Mouse (Mus musculus): Measurements from ENCODE around the gene Il4.
A peak's percentile ranks its signal among the peaks of the same experiment; 100 is the strongest.

Gene Il4

DNA sequence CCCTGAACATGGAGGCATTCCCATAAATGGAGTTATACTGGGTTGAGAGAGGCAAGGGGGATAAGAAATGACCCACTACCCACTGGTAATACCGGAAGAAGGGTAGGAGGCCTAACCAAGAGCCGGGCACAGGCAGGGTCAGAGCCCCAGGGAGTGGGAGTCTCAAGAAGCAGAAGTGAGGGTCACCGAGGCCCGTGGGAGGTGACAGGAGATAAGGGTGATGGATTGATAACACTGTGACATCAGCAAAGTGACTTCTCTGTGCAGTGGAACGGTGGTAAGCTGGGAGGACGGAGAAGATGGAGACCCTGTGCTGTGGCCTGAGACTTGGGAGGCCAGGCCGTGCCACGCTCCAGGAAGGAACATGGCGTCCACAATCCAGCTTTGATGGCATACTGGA is 5.1 kb upstream of the Il4 start:
- DNase-seq: no peak

DNA sequence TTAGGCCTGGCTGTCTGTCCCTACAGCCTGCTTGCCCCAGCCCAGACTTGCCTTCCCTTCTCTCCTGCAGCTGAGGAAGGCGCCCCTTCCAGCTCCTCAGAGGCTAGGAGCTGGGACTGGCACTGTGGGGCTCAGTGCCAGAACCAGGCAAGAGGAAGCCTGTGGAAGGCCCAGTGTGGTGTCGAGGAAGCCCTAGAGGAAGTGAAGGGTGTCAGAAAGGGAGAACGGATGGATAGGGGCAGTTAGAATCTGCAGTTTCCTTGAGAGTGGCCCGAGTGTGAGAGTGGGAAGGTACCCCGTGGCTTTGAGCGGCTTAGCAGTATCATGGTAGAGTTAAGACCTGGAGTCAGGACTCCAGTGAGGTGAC is 4.0 kb upstream of the Il4 start:
- no peak for DNase-seq

DNA sequence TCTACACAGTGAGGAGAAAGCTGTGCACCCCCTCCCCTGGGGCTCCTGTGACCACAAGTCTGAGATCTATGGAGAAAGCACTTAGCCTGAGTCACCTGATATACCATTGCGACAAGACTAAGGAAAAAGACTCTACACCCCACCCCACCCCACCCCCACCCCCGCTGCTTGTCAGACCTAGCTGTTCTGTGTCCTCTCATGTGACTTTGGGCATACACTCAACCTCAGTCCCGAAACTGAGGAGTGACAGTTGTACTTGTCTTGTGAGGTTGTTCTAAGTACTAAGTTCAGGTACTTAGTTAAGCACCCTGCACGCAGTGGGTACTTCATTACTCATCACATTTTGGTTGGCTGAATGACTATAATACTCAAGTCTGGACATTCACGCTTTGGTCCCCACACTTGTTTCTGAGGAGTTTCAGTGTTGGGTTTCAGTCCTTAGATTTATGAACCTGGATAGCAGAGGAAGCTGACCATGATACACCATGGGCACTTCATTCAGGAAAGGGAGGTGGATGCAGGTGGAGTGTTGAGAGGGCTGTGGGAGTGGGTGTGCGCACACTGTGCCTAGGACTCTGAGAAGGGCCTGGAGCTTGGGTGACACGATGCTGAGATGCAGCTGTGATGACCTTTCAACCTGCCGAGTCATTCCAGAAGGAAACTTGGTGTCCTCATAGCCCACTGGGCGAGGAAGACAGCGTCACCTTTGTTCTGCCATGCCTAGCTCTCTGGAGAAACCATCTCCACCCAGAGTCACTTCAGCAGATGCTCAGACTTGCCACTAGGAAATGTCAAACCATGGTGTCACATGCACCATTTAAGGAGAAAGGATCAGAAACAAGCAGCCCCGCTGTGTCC is 3.3 kb upstream of the Il4 start:
- no peak for DNase-seq

DNA sequence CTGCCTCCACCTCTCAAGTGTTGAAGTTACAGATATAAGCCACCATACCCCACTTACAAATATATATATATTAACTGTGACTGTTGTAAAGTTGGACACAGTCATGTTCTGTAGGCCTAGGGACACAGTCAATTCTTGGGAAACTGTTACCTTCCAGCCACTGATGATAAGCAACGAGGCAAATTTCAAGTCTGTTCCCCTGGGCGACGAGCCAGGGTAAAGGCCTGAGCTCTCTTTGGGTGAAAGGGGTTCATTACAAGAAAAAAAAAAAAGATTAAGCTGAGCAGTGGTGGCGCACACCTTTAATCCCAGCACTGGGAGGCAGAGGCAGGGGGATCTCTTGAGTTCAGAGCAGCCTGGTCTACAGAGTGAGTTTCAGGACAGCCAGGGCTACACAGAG is 1.6 kb upstream of the Il4 start:
- DNase-seq: no peak

DNA sequence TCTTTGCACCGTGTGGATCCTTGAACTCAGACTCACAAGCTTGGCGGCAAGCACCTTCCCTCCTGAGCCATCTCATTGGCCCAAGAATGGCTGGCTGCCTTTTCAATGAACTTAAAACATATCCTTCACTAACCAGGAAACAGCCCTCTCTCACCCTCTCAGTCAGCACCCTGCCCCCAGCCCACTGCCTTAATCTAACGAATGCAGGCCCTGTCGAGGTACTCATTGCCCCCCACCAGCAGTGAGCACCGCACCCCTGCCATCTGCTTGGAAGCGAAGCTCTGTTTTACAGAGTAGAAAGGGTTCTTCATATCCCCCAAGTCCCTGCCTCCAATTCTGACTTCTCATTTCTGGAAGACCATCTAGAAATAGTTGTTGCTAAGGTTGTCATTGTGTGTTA is 959 bp upstream of the Il4 start:
- DNase-seq: no peak

DNA sequence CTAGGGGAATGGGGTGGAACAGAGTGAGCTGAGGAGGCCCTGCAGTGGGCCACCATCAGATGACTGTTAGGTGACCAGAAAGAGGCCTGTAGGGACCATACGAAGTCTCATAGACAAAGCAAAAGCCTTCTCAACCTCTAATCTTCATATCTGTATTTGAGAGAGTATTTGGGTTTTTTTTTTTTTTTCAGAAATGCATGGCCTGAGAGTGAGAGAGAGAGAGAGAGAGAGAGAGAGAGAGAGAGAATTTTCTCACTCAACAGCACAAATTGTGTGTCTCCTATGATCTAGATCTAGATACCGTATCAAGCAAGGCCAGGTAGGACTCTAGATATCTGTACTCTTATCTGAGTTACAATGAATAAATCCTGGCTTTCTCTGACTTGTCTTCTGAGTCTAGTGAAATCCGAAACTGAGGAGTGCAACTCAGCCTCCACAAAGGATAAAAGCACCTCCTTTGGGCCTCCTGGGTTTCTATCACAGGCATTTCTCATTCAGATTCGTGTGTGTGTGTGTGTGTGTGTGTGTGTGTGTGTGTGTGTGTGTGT is 833 bp downstream of the Il4 start:
- no peak for DNase-seq

DNA sequence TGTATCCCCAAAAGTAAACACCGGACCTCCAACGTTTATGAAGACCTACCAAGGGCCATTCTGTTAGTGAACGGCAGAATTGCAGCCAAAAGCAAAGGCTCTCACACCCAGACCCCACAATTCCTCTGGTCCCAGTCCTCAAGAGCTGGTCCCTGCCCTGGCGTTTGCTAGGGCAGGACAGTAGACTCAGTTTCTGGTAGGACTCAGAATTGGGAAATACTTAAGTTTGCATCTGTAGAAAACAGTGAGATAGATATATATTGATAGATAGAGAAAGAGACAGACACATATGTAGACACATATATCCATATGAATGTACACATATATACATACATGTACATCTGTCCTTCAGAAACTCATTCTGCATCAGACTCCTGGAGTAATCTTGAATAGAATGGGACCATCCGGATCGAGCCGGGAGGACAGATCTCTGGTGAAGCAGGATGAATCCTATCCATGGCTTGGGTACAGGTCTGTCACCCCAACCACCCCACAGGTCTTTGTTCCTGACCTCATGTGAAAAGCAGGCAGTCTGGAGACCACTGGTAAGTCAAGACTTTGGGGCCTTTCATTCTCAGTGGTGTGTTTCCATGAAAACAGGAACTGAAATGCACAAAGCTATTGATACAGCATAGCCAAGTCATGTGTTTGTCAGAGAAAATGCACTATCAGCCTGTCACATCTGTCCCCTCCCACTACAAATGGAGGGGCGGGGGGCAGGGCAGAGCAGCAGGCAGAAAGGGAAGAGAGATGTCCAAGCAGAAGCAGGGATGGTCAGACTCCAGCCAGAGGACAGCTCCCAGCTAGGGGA is 1.5 kb downstream of the Il4 start:
- no peak for DNase-seq

DNA sequence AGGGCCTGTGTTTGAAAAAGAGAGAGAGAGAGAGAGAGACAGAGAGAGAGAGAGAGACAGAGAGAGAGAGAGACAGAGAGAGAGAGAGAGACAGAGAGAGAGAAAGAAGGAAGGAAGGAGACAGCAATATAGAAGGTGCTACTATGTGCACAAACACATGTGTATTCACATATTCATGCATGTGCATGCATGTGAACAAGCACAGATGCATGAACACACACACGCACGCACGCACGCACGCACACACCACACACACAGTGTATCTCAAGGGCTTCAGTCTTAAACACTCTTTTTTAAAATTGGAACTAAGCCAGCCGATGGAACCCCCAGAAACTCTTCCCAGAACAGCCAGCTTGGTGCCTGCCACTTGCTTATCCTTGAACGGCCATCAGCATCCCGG is 2.9 kb downstream of the Il4 start:
- DNase-seq: no peak

DNA sequence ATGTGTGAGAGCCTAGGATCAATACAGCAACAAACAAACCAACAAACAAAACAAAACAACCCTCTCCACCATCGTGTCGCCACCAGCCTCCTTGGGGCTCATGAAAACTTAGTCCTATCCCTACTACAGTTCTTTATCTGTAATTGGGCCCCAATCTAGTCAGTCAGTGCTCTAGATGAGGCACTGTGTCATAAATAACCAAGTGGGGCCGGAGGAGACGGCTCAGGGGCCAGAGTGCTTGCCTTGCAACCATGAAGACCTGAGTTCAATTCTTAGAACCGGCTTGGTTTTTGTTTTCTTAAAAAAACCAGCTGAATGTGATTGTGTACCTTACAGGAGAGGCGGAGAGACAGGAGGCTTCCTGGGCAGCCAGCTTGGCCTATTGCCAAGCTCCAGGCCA is 3.3 kb downstream of the Il4 start:
- DNase-seq: no peak

DNA sequence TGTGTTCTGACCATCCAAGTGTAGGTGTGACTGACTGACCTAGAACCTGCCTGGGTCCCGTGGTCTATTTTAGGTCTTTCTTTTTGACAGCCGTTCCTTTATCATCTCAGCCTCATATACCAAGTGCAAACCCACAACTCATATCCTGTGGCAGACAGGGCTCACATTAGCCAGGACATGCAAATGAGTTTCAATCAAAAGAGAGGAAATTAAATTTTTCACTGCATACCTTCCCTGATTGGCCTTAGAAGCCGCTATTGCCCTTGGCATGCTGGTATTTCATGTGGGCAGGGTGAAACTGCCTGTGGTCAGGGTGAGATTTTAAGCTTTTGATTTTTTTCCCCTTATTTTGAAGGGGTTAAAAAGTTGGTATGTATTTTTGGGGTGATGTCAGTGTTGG is 8.8 kb downstream of the Il4 start:
- DNase-seq: no peak

DNA sequence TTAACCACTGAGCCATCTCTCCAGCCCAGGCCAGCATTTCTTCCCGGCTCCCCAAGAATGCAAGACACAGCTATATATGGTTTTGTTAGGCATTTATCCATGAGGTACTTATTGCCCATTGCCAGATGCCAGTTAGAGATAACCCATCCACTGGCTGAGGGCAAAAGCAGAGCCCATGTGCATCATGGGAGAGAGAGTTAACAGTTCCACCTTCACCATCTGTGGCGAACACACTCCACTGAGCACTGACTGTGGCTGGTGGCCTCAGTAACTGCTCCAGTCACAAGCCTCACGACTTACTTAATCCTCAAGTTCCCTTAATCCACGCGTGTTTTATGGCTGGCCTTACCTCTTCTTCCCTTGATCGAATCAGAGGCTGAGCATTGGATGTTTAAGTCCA is 9.2 kb downstream of the Il4 start:
- no peak for DNase-seq

DNA sequence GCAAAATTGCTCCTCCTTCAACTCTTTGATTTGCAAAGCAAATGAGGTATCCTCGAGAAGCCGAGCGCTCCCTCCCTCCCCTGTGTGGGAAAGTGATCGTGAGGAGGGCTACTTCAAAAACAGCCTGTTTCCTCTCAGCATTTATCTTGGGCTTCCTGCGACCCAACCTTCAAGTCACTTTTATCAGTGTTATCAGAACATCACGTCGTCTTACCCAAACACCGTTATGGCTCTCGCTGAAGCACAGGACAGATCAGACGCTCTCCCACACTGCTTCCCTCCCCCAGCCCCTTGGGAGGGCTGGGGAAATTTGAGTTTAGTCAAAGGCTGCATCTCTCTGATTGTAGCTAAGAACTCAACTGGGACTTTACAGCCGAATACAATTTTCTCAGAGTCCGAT is 12.9 kb downstream of the Il4 start:
- no peak for DNase-seq

DNA sequence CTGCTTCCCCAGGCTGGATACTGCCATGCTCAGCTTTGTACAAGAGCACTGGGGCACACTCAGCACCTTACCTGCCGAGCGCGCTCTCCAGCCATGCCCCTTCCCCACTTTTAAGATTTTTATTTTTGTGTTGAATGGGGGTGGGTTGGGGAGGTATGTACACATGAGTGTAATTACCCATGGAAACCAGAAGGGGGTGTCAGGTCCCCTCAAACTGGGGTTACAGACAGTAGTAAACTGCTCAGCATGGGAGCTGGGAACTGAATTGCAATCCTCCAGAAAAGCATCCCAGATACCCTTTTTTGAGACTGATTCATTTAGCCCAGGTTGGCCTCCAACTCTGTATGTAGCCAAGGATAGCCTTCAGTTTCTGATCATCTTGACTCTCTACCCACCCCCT is 13.5 kb downstream of the Il4 start:
- DNase-seq: no peak

DNA sequence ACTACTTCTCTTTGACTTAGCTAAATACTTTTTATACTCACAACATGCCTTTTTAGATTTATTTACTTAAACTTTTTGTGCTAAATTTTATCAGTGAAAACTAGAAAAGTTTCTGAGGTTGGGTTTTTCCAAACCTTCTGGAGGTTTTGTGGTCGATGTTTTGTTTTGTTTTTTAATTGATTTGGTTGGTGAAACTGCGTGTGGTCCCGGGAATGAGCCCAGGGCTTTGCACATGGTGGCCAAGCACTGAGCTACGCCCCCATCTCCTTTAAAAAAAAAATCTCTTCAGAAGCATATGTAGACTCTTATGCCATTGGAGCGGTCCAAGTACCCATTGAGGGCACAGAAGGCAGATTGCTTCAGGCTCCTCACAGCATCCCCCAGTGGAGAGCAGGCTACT is 27.4 kb downstream of the Il4 start:
- no peak for DNase-seq

DNA sequence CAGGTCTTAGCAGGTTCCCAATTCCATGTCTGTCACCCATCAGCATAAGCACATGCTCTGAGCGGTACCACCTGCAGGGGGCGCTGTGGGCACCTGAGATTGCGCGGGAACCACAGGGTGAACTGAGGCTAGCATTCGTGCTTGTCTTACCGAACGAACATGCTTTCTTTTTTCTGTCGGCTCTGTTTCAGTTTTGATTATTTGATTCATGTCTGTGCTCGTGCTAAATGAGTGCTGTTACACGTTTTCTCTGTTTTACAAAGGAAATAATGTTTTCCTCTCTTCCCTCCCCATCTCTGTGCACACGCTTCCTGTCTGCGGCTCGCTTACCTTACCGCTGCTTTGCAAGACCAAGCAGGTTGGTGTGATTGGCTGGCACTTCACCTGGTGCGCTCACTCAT is 28.1 kb downstream of the Il4 start:
- peak; percentile 67 for DNase-seq

DNA sequence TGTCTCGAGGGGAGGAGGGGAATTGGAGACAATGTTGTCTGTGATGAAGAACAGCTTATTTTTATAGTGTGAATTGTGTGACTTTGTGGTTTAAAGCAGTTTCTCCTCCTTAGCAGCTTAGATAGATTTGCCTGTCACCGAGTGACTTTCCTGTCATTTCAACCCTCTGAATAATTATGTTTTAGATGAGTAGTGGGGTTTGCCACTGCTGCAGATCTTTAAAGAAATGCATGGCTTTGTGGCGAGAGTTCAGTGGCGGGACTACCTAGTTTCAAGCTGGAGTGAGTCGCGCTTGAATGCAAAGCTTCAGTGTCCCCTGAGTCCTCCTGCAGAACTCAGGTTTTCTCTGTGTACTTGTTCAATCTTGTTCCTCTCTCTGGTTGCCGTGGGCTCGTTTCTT is 30.2 kb downstream of the Il4 start:
- no peak for DNase-seq

DNA sequence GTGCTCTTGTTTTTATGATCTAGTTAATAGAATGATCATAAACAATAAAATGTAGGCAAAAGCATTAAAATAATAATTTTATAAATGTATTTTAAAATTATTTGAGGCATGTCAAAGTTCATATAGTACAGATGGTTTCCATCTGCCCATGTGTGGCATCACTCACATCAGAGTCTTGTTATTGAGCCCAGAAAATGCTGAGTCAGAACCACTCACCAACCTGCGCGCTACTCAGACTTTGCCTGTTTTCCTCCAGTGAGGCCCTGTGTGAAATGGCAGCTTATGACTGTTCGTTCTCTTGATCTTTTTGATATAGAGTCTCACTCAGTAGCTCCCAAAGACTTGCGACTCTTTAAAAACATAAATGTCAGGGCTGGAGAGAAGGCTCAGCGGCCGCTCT is 33.0 kb downstream of the Il4 start:
- DNase-seq: no peak

DNA sequence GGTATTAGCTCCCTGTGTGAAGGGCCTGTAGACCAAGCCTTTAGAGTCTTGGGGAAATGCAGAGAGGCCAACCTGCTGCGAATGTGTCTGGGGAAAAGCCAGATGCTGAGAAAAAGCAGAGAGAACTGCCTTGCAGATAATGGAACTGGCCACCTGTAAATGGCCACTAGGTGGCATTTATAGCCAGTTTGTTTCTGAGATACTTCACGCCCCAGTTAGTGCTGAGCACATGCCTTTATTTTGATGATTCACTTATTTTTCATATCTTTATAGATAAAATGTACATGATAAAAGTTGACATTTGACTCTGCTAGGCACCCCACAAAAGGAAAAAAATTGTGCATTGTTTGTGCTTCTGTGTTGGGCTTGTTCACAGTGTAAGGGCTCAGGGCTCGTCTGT is 33.6 kb downstream of the Il4 start:
- DNase-seq: no peak

DNA sequence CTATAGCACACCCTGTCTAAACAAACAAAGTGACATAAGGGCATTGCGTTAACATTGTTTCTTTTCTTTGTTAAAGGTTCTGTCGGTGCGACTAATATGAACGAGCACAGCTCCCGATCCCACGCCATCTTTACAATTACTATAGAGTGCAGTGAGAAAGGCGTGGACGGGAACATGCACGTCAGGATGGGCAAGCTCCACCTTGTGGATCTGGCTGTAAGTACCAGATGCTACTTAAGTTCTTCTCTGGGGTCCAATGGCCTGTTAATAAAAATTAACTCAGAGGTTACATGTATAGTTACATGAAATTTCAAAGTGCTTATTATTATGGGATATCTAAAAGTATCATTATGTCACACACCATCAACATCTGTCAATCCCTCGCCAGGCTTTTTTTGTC is 35.3 kb downstream of the Il4 start:
- no peak for DNase-seq

DNA sequence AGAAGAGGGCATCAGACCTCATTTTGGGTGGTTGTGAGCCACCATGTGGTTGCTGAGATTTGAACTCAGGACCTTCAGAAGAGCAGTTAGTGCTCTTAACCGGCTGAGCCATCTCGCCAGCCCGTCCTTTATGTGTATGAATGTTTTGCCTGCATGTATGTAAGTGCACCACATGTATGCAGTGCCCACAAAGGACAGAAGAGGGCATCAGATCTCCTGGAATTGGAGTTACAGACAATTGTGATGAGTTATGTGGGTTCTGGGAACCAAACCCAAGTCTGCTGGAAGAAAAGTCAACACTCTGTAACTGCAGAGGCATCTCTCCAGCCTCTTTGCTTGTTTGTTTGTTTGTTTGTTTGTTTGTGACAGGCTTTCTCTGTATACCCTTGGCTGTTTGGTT is 37.9 kb downstream of the Il4 start:
- no peak for DNase-seq

DNA sequence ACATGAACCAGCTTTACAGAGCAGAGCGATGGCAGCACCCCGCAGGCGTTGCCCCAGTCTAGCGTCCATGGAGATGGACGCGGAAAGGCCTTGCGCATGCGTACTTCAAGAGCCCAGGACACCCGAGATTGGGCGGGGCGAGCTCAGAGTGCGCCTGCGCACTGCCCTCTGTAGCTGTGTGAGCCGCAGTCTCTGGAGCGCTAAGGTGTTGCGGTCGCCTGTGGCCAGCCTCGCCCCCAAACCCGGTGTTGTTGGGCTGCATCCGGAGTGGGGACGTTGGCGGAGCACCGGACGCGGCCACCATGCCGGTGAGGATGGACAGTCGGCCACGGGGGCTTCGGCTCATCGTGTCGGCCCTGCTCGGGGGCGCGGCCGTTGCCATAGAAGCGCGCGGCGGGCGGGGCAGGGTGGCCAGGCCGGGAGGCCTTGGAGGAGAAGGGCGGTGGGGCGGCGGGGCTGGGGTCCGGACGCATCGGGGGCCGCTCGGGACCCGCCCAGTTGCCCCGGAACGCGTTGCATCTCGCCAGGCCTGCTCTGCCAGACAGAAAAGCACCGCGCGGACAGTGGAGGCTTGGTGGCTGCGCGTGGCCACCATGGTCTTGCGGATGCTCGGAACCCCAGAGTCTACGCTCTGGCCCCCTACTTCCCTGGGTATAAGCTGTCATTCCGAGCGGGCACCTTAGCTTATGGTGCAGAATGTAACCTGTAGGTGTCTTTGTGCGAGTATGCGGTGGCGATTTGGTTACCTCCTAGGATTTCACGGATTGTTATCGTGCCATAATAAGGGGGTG is 51.0 kb downstream of the Il4 start, which contains the start of gene Kif3a:
Gene Kif3a (plus strand): TSS at position 156 of the 791 bp plus-strand sequence.
- DNase-seq: peak; percentile 93

DNA sequence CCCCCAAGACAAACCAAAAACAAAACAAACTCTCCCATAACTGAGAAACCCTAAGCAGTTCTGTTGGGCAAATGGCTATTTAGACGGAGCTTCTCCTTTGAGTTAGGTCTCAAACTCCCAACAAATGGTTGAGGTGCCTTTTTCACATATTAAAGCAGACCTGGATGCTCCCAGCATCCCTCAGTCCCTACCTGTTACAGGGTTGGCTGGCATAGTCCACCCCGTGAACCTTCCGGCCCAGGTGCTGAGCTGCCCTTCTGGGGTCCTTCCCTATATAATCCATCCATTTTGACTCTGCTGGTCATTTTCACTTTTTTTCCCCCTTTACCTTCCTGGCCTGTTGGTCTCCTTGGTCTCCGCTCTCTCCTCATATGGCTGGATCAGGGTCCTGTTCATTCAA is 51.8 kb downstream of the Il4 start:
- DNase-seq: no peak

DNA sequence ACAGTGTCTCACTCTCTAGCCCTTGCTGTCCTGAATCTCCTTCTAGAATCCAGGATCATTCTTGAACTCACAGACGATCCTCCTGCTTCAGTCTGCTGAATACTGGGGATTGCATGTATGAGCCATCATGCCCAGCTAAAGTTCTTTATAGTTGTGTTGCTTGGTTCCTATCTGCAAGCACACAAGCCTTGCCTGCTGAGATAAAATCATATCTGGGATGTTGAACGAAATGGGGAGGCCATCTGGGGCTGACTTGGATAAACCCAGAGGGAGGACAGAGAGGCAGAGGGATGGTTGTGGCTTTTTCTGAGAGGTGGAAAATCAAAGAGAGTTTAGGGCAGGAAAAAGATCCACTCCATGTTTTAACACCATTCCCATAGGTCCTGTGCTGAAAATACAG is 56.5 kb downstream of the Il4 start:
- DNase-seq: no peak

Data from right cerebral cortex, postnatal 4 days (tissue).